Mouse (Mus musculus) forebrain, embryonic 14.5 days (tissue): Measurements from ENCODE around the gene Hbp1. TPM values are rescaled to one million over a fixed set of nuclear protein-coding genes. Genes with fewer than 3 reads are reported as not detected.

Experiments
- ATAC-seq: fragments of 200-750 bp; cut with Nextera tagmentation; 2 replicates; pipeline ENCODE4 v1.8.0; 2017; ENCODE audit warnings: mild to moderate bottlenecking, moderate library complexity
- DNase-seq: peaks from one replicate; pipeline ENCODE4 v3.0.0-alpha.2; 2015; ENCODE audit warnings: low spot score
- H3K27ac ChIP-seq: fragments of 300-500 bp; sonication (generic); 2 replicates; pipeline ENCODE4 v1.5.1; 2014; ENCODE audit warnings: low read depth, mild to moderate bottlenecking, control low read depth, low read length, moderate library complexity
- H3K27me3 ChIP-seq: fragments of 300-500 bp; sonication (generic); replicated peaks from 2 replicates; pipeline ENCODE4 v1.6.1; 2014; ENCODE audit warnings: low read length, control low read depth, mixed read lengths; ENCODE audit not compliant: control insufficient read depth, insufficient read depth
- H3K36me3 ChIP-seq: fragments of 300-500 bp; sonication (generic); 2 replicates; pipeline ENCODE4 v1.6.1; 2014; ENCODE audit warnings: low read length, control low read depth; ENCODE audit not compliant: control insufficient read depth, insufficient read depth
- H3K4me1 ChIP-seq: fragments of 300-500 bp; sonication (generic); 2 replicates; pipeline ENCODE4 v1.6.1; 2014; ENCODE audit warnings: antibody characterized with exemption, low read length, control low read depth; ENCODE audit not compliant: control insufficient read depth, insufficient read depth
- H3K4me2 ChIP-seq: fragments of 300-500 bp; sonication (generic); 2 replicates; pipeline ENCODE4 v1.6.1; 2014; ENCODE audit warnings: mild to moderate bottlenecking, control low read depth, low read length
- H3K4me3 ChIP-seq: fragments of 300-500 bp; sonication (generic); 2 replicates; pipeline ENCODE4 v1.5.1; 2014; ENCODE audit warnings: low read depth, low read length, control low read depth
- H3K9ac ChIP-seq: fragments of 300-500 bp; sonication (generic); 2 replicates; pipeline ENCODE4 v1.6.1; 2014; ENCODE audit warnings: mild to moderate bottlenecking, low read length, control low read depth, moderate library complexity
- H3K9me3 ChIP-seq: fragments of 300-500 bp; sonication (generic); replicated peaks from 2 replicates; pipeline ENCODE4 v1.6.1; 2016; ENCODE audit warnings: low read length, control low read depth, mixed read lengths; ENCODE audit not compliant: control insufficient read depth
- WGBS: fragments of 180-500 bp; shearing (Covaris S2); extraction: QIAGEN DNeasy Blood & Tissue Kit; methylation state at CpG from one replicate; pipeline ENCODE4 v1.1.7; 2014; 5-methylcytosine and 5-hydroxymethylcytosine counted together
- polyA plus RNA-seq: library from polyadenylated mRNA; unstranded; fragments of >200 nt; fragmentation: Nextera tagmentation; extraction: Ambion mirVana; gene quantifications from 2 replicates; pipeline ENCODE4 v1.2.1, GENCODE M21; 2014

Gene Hbp1
- polyA plus RNA-seq, 1 experiment from 2014 or later: 112 TPM

- WGBS: 69% methylated on average over 12 of the region's 12 CpGs
Measured at GRCm38 (mm10) chr12:31984664-31985063, 34.3 kb upstream of the Hbp1 start.

GRCm38 (mm10) chr12:31984206-31984605, 33.9 kb upstream of the Hbp1 start:
- Histone ChIP-seq H3K9ac (no peak overlapping the region), H3K4me3 (no peak overlapping the region), H3K36me3 (0 out of 2 replicates have a peak, but pooled peaks cover 6% of the 10 kb centered on the region), H3K4me1 (peaks cover 15% of the 10 kb centered on the region), H3K27ac (peak overlapping the region; percentile 70), H3K27me3 (no peaks in the 10 kb centered on the region), H3K9me3 (no peaks in the 10 kb centered on the region), H3K4me2 (no peak overlapping the region)
- ATAC-seq (peak; percentile 36; the same call in 1 of the 2 replicates), DNase-seq (peak; percentile 67)
- WGBS: 38% methylated on average over 2 of the region's 2 CpGs

More at GRCm38 (mm10) chr12:31984664-31985063, 34.3 kb upstream of the Hbp1 start:
- Histone ChIP-seq H3K36me3 (0 out of 2 replicates have a peak, but pooled peaks cover 6% of the 10 kb centered on the region), H3K9ac (no peak overlapping the region), H3K27me3 (no peaks in the 10 kb centered on the region), H3K4me1 (peaks cover 15% of the 10 kb centered on the region), H3K4me2 (no peak overlapping the region), H3K27ac (peak overlapping the region; percentile 70; the same call in 1 of the 2 replicates), H3K9me3 (no peaks in the 10 kb centered on the region), H3K4me3 (no peak overlapping the region)
- ATAC-seq (no peak), DNase-seq (no peak)

GRCm38 (mm10) chr12:31983769-31984168, 33.4 kb upstream of the Hbp1 start:
- Histone ChIP-seq H3K9ac (no peak overlapping the region), H3K4me3 (no peak overlapping the region), H3K27ac (peak overlapping the region; percentile 70), H3K36me3 (0 out of 2 replicates have a peak, but pooled peaks cover 6% of the 10 kb centered on the region), H3K27me3 (no peaks in the 10 kb centered on the region), H3K4me2 (no peak overlapping the region), H3K4me1 (peaks cover 15% of the 10 kb centered on the region), H3K9me3 (no peaks in the 10 kb centered on the region)
- DNase-seq (peak; percentile 71), ATAC-seq (peak; percentile 64)
- WGBS: 28% methylated on average over 6 of the region's 6 CpGs

- H3K4me3 ChIP-seq: no peak overlapping the region
- no peaks in the 10 kb centered on the region for H3K27me3 ChIP-seq
- ATAC-seq: peak; percentile 90
- 0 out of 2 replicates have a peak, but pooled peaks cover 6% of the 10 kb centered on the region for H3K36me3 ChIP-seq
- H3K4me2 ChIP-seq: no peak overlapping the region
- 27% methylated on average over 7 of the region's 7 CpGs for WGBS
- peak overlapping the region; percentile 61; the same call in 1 of the 2 replicates for H3K27ac ChIP-seq
- H3K9ac ChIP-seq: no peak overlapping the region
- DNase-seq: peak; percentile 84
- H3K9me3 ChIP-seq: no peaks in the 10 kb centered on the region
- peaks cover 15% of the 10 kb centered on the region for H3K4me1 ChIP-seq
Measured at GRCm38 (mm10) chr12:31983238-31983637, 32.9 kb upstream of the Hbp1 start.

- Histone ChIP-seq H3K27ac (no peak overlapping the region), H3K9me3 (no peaks in the 10 kb centered on the region), H3K4me2 (no peak overlapping the region), H3K4me3 (no peak overlapping the region), H3K36me3 (no peaks in the 10 kb centered on the region), H3K4me1 (peaks cover 2% of the 10 kb centered on the region; the same call in 1 of the 2 replicates), H3K9ac (no peak overlapping the region), H3K27me3 (no peaks in the 10 kb centered on the region)
- ATAC-seq (no peak), DNase-seq (no peak)
- WGBS: 70% methylated on average over 12 of the region's 12 CpGs
Measured at GRCm38 (mm10) chr12:31977613-31978195, 27.4 kb upstream of the Hbp1 start.

- 68% methylated on average over 7 of the region's 7 CpGs for WGBS
- DNase-seq (peak; percentile 43), ATAC-seq (no peak)
- Histone ChIP-seq H3K4me2 (no peak overlapping the region), H3K36me3 (no peaks in the 10 kb centered on the region), H3K4me3 (no peak overlapping the region), H3K27ac (0 out of 2 replicates have a peak overlapping the region, but pooled peaks have one; percentile 27), H3K4me1 (no peaks in the 10 kb centered on the region; the same call in 1 of the 2 replicates), H3K27me3 (no peaks in the 10 kb centered on the region), H3K9ac (no peak overlapping the region), H3K9me3 (no peaks in the 10 kb centered on the region)
Measured at GRCm38 (mm10) chr12:31976544-31976943, 26.2 kb upstream of the Hbp1 start.

- no peak overlapping the region for H3K4me3 ChIP-seq
- peaks cover 6% of the 10 kb centered on the region; the same call in 1 of the 2 replicates for H3K36me3 ChIP-seq
- ATAC-seq: peak; percentile 95
- H3K4me1 ChIP-seq: no peaks in the 10 kb centered on the region; the same call in 1 of the 2 replicates
- no peak overlapping the region; the same call in 1 of the 2 replicates for H3K27ac ChIP-seq
- H3K9me3 ChIP-seq: no peaks in the 10 kb centered on the region
- DNase-seq: peak; percentile 93
- WGBS: 42% methylated on average over 13 of the region's 13 CpGs
- no peaks in the 10 kb centered on the region for H3K27me3 ChIP-seq
- no peak overlapping the region for H3K4me2 ChIP-seq
- no peak overlapping the region for H3K9ac ChIP-seq
Measured at GRCm38 (mm10) chr12:31973473-31974172, 23.3 kb upstream of the Hbp1 start.

- no peaks in the 10 kb centered on the region for H3K4me1 ChIP-seq
- peaks cover 6% of the 10 kb centered on the region; the same call in 1 of the 2 replicates for H3K36me3 ChIP-seq
- WGBS: 88% methylated on average over 8 of the region's 8 CpGs
- H3K4me2 ChIP-seq: no peak overlapping the region
- no peak overlapping the region for H3K9ac ChIP-seq
- no peaks in the 10 kb centered on the region for H3K27me3 ChIP-seq
- no peak overlapping the region for H3K4me3 ChIP-seq
- ATAC-seq (no peak), DNase-seq (no peak)
- no peak overlapping the region for H3K27ac ChIP-seq
- H3K9me3 ChIP-seq: no peaks in the 10 kb centered on the region
Measured at GRCm38 (mm10) chr12:31971547-31971946, 21.2 kb upstream of the Hbp1 start.

- peaks cover 26% of the 10 kb centered on the region; the same call in 1 of the 2 replicates for H3K36me3 ChIP-seq
- H3K4me2 ChIP-seq: no peak overlapping the region
- no peak overlapping the region for H3K9ac ChIP-seq
- DNase-seq (no peak), ATAC-seq (no peak)
- H3K4me1 ChIP-seq: no peaks in the 10 kb centered on the region
- no peak overlapping the region for H3K27ac ChIP-seq
- no peaks in the 10 kb centered on the region for H3K27me3 ChIP-seq
- 0% methylated on average over 1 of the region's 1 CpGs for WGBS
- no peaks in the 10 kb centered on the region for H3K9me3 ChIP-seq
- no peak overlapping the region for H3K4me3 ChIP-seq
Measured at GRCm38 (mm10) chr12:31969111-31969510, 18.8 kb upstream of the Hbp1 start.
